Mouse (Mus musculus) CH12F3 (cell line): ENCODE measurements around the gene Kremen1.

ENCODE experiments used
- in situ Hi-C: fragments of 300-500 bp; cut with MboI; formaldehyde crosslinking; loops from 2 replicates; pipeline ENCODE4 v1.14.3; 2020; ENCODE audit warnings: low sequenced_read_pairs

The Kremen1 gene

GRCm38 (mm10) chr11:5269846-5270461, 8.6 kb upstream of the Kremen1 start:
- in situ Hi-C loops = no loop called here

DNA sequence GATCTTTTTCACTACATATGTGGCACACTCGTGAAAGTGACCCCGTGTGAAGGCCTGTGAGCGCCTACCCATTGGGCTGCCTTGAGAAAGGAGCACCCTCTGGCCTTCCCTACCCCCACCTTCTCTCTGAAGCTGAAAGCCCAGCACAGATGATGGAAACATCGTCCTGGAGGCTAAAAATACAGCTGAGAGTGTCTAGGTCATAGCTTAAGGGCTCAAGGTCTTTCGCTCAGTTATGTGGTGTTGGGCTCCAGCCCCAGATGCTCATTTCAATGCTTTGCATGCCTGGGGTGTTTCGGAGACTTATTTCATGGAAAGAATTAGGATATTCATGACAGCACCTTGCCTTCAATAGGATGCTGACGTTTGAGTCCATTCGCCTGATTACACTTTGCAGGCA, 4.4 kb upstream of the Kremen1 start:
- in situ Hi-C loops = no loop called here

GRCm38 (mm10) chr11:5263078-5263730, 1.8 kb upstream of the Kremen1 start:
- in situ Hi-C loops = no loop called here

- in situ Hi-C loops = no loop called here
Measured at GRCm38 (mm10) chr11:5260942-5261459, 357 bp downstream of the Kremen1 start.

- in situ Hi-C loops = no loop called here
Measured at GRCm38 (mm10) chr11:5259944-5260598, 1.3 kb downstream of the Kremen1 start.

- in situ Hi-C loops = no loop called here
Measured at GRCm38 (mm10) chr11:5258036-5258435, 3.3 kb downstream of the Kremen1 start.

- in situ Hi-C loops = no loop called here
Measured at GRCm38 (mm10) chr11:5257151-5257862, 4.1 kb downstream of the Kremen1 start.

DNA sequence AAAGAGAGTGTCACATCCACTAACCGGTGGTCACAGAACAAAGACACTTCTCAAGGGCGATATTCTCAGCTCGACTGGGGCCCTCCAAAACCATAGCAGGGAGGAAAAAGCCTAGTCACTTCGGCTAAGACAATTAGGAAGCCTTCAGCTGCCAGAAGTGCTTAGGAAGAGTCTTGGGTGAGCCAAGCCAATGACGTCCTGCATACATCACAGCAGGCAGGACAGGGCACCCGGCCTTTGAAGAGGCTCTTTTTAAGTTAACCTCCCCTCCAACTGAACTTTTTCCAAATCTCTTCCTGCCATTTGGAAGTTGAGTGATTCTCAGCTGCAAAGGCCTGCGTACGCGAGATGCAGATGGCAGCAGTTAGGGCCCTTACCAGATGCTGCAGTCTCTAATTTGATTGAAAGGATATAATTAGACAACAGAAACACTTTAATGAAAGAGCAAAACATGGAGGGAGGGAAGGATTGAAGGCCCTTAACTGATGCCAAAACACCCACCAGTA, 5.8 kb downstream of the Kremen1 start:
- in situ Hi-C loops = no loop called here

DNA sequence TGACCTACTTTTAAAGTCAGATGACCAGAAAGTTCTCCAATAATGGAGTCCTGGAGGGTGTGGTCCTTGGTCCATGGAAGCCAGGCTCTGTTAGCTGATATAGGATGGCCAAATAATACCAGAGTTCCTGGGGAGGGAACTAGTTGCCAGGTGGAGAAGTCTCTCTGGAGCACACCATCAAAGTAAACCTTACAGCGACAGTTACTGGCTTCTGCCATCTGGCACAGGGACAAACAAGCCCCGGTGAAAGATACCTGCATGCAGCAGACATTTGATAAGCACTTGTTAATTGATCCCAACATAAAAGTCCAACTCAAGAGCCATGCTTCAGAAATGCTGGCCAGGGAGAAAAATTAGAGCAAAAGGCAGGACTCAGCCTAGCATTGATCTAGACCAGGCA, 7.3 kb downstream of the Kremen1 start:
- in situ Hi-C loops = no loop called here

DNA sequence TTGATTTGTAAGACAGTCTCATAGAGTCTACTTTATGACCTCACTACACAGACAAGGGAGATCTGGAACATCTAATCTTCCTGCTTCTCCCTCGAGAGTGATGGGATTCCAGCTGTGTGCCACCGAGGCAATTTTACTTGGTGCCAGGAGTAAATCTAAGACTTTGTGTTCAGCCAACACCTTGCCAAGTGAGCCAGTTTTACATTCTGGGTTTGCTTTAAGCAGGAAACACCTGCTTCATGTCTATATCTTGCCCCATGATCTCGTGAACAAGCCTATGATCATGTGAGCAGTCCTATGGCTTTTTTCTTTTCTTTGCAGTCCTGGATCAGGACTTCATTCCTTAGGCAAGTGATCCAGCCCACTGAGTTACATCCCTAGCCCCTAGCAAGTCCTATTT, 7.8 kb downstream of the Kremen1 start:
- in situ Hi-C loops = no loop called here

DNA sequence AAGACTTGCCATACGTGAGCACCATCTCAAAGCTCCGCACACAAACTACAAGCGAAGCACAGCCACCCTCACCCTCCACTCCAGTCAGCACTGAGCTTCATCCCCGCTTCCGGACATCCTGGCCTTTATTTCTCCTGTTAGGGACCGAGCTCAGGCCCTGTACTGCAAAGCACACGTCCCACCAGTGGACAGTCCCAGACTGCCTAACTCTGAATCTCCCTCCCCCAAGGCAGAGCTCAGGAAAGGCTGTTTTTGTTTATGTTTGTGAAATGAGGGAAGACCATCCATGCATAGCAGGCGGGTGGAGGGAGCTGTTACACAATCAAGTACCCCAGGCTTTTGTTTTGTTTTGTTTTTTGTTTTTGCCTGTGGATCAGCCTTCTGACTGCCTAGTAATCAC, 8.6 kb downstream of the Kremen1 start:
- in situ Hi-C loops = no loop called here

GRCm38 (mm10) chr11:5251112-5251511, 10.2 kb downstream of the Kremen1 start:
- in situ Hi-C loops = no loop called here

DNA sequence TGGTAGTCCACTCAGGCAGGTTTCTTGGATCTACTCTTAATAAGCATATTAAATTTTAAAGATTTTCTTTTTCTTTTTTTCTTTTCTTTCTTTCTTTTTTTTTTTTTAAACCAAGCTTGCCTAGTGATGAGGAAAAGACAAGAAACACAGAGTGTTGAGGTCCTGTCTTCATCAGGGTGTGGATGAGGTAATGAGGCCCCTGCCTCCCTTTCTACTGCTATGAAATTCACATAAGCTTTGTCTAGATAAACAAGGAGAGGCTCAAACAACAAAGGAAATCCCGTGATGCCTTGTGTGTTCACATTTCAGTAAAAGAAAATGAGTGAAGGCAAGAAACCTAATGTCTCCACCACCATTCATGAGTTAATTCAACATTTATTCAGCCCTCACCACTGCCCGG, 13.2 kb downstream of the Kremen1 start:
- in situ Hi-C loops = no loop called here

DNA sequence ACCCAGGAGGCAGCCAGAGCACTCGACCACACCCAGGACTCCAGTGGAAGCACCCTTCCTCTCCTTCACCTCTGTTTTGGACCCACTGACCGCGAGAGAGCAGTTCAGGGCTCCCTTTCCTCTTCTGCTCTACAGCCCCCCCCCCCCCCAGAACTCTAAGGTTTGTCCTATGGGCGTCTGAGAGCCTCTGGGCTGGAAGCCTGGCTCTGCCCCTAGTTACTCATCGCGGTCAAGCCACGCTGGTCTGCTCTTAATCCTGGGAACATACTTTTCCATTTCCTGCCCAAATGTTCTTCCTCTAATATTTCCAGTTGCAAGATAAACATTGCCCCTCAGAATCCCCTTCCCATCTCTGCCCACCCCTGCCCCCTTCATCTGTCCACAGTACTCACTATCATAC, 15.9 kb downstream of the Kremen1 start:
- in situ Hi-C loops = no loop called here

DNA sequence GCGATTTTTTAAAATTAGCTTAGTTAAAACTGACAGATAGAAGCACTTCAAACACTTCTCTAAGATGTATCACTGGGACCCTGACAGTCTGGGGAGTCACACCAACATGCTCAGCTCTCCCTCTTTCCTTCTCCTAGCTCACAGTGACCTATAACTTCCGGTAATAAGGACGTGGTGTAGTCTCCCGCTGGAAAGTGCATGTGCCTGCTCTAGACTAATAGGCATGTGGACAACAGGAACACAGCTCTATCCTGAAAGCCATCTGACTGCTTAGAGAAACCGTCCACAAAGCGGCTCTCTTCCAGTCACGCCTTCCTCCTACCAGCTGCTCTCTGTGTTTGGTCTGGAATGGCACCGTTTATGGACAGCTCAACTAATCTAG, 16.6 kb downstream of the Kremen1 start:
- in situ Hi-C loops = no loop called here

DNA sequence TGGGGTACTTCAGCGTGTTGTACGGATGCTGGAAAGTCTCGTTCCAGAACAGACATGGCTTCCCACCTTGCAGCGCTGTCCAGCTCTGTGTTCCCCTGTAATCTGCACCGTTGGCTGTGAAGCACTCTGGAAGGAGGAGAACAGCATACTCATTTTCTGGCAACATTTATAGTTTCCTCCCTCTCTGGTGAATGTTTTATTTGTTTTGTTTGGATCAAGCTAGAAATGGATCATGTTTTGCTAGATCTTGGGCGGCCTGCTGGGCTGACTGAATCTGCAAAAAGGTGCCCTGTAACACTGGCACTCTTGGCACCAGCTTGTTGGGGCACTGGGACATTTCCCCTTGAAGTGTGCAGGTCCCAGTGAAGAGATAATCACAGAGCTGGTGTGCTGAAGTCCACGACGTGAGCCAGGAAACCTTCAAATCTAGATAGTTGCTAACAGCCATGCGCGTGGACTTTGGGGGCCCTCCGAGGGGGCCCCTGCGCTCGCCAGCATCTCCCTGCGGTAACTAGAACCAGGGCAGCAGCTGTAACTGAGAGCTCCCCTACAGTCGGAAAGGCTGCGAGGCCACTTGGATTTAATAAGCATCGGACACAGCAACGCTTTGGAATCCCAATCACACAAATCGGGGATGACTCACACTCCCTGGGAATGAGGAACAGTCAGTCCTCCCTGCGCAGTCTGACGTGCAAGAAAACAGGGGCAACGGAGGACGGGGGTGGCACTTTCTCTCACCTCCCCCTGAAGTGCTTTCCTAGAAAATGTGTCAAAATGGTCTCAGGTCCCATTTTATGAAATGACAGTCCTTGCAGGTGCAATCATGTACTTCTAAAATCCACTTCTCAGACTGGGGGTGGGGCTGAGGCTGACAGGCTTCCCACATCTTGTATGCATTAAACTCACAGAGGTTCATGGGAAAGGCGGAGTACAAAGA, 17.3 kb downstream of the Kremen1 start:
- in situ Hi-C loops = no loop called here

- in situ Hi-C loops = no loop called here
Measured at GRCm38 (mm10) chr11:5243208-5243607, 18.1 kb downstream of the Kremen1 start.

DNA sequence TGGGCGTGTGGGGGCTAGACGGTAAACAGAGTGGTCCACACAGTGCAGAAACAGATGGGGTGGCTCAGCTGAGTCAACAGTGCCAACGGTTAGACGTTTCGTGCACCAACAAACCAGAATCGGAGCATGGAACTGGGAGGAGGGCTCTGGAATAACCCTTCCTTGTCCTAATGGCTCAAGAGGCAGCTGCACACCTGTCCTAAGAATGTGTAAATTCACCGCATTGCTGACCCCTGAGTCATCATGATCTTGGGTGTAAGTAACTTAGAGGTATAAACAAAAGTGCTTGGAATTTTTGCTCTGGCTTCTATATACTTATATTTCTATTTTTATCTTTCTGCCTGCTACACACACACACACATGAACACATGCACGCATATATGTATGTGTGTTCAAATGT, 19.2 kb downstream of the Kremen1 start:
- in situ Hi-C loops = no loop called here

DNA sequence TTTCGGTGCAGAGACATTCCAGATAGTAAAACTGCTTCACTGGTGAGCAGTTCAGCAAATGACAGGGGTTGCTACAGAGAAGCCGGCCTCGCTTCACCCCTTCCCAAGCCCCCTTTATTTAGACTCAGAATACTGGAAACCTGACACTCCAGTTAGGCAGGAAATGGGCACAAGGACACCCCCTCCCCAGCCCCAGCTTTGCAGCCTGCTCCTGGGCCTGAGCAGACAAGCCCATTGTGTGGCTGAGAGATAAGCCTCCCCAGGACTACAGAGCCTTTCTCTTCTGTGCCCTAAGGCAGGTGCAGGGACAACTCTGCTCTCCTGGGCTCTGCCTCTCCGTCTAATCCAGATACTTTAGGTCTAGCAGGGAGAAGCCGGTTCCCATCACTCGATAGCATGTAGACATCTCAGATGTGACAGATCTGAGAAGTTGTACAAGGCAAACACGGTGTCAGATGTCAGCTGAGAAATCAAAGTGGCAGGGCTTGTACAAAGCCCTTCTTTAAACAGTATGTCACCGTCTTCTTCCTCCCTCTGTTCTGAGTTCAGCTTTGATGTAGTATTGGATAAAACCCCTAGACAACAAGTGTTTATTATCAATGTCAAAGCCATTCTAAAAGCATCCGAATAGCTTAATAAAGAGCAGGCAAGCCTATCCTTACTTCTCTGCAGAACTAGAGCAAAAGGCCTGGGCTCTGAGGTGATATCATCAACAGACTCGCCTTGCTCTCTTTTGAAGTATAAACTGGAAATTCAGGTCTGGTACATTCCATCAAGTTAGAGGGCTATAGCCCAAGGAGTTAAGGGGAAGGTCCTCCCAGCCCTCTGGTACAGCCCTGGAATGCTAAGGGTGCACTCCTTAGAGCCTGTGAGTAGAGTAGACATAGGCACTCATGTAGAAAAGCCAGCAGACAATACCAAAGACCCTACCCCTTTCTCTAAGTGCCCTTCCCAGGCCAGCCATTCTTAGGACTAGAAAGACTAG, 21.4 kb downstream of the Kremen1 start:
- in situ Hi-C loops = no loop called here
